Mouse (Mus musculus) kidney, embryonic 16.5 days (tissue): ENCODE results near the gene Xrcc1. TPM values are rescaled to one million over a fixed set of nuclear protein-coding genes. Genes with fewer than 3 reads are reported as not detected.
"Not testable (repeated sequence)": the region's sequence is repeated elsewhere in the genome, so short reads cannot be mapped to it uniquely, and the experiment has no call there.

Source experiments
- ATAC-seq: fragments of 200-750 bp; cut with Nextera tagmentation; 2 replicates; pipeline ENCODE4 v1.8.0; 2017; ENCODE audit warnings: moderate TSS enrichment; ENCODE audit not compliant: low FRiP score, low TSS enrichment
- H3K27ac ChIP-seq: fragments of 300-500 bp; sonication (generic); 2 replicates; pipeline ENCODE4 v1.5.1; 2014; ENCODE audit warnings: low read length
- H3K27me3 ChIP-seq: fragments of 300-500 bp; sonication (generic); 2 replicates; pipeline ENCODE4 v1.6.1; 2014; ENCODE audit warnings: low read length, control low read depth, mixed read lengths; ENCODE audit not compliant: insufficient read depth
- H3K36me3 ChIP-seq: fragments of 300-500 bp; sonication (generic); 2 replicates; pipeline ENCODE4 v1.6.1; 2014; ENCODE audit warnings: low read length, control low read depth, mixed read lengths; ENCODE audit not compliant: insufficient read depth
- H3K4me1 ChIP-seq: fragments of 300-500 bp; sonication (generic); 2 replicates; pipeline ENCODE4 v1.6.1; 2014; ENCODE audit warnings: low read length, control low read depth, mixed read lengths; ENCODE audit not compliant: insufficient read depth
- H3K4me2 ChIP-seq: fragments of 300-500 bp; sonication (generic); replicated peaks from 2 replicates; pipeline ENCODE4 v1.6.1; 2014; ENCODE audit warnings: low read depth, low read length
- H3K4me3 ChIP-seq: fragments of 300-500 bp; sonication (generic); 2 replicates; pipeline ENCODE4 v1.5.1; 2014; ENCODE audit warnings: mild to moderate bottlenecking, low read length
- H3K9ac ChIP-seq: fragments of 300-500 bp; sonication (generic); replicated peaks from 2 replicates; pipeline ENCODE4 v1.6.1; 2014; ENCODE audit warnings: low read length
- H3K9me3 ChIP-seq: fragments of 300-500 bp; sonication (generic); 2 replicates; pipeline ENCODE4 v1.6.1; 2016; ENCODE audit warnings: low read length, control low read depth
- WGBS: fragments of 180-500 bp; shearing (Covaris S2); extraction: QIAGEN DNeasy Blood & Tissue Kit; methylation state at CpG from one replicate; pipeline ENCODE4 v1.1.7; 2014; 5-methylcytosine and 5-hydroxymethylcytosine counted together
- polyA plus RNA-seq: library from polyadenylated mRNA; unstranded; fragments of >200 nt; fragmentation: Nextera tagmentation; extraction: Ambion mirVana; gene quantifications from 2 replicates; pipeline ENCODE4 v1.2.1, GENCODE M21; 2015

Gene Xrcc1
- polyA plus RNA-seq, 1 experiment from 2014 or later = 159 TPM

DNA sequence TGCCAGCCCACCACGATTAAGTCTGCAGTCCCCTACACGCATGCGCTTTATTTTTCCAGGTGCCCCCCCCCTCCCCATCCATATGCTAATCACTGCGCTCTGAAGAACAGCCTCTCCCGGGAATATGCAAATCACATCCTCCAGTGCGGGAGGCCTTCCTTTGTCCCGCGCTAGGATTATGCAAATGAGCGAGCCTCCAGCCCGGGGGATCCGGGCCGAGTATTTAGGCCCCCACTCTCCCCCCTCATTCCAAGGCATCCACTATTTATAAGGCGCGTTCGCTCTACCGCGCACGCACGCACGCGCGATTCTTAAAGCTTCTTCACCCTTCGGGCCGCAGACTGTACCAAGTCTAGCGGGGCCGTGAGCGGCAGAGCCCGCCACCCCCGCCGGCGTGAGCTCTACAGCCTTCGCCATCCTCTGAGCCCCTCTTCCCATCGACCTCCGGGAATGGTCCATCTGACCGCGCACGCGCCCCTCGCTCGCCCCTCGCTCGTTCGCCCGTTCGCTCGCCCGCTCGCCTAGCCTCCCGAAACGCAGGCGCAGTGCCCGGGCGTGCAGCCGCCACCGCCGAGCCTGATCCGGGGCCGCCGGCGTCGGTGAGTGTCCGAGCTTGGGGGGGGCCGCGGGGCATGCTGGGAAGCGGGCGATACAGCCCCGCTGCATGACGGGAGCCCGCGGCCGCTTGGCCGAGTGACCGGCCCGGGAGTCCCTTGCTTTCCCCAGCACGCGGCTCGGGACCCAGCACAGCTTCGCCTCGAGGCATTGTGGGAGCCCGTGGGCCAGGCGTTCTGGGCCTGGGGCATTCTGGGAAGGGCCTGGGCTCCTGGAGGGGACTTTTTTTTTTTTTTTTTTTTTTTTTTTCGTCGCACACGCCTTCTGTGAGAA is 39.0 kb upstream of the Xrcc1 start, which contains the start of gene Zfp428:
Gene Zfp428, plus strand, starts transcription at position 169 of the 888 bp plus-strand sequence.
- under 1% methylated on average over 81 of the region's 84 CpGs for WGBS
- 0 out of 2 replicates have a peak, but pooled peaks cover 4% of the 10 kb centered on the region for H3K36me3 ChIP-seq
- peak within 1 kb of the TSS; percentile 99 for H3K27ac ChIP-seq
- peak within 1 kb of the TSS; percentile 99 for H3K9ac ChIP-seq
- peaks cover 27% of the 10 kb centered on the region for H3K4me1 ChIP-seq
- H3K27me3 ChIP-seq = no peaks in the 10 kb centered on the region
- no peaks in the 10 kb centered on the region for H3K9me3 ChIP-seq
- peak; percentile 94 for ATAC-seq
- H3K4me3 ChIP-seq = peak within 1 kb of the TSS; percentile 79
- H3K4me2 ChIP-seq = peak within 1 kb of the TSS; percentile 96

DNA sequence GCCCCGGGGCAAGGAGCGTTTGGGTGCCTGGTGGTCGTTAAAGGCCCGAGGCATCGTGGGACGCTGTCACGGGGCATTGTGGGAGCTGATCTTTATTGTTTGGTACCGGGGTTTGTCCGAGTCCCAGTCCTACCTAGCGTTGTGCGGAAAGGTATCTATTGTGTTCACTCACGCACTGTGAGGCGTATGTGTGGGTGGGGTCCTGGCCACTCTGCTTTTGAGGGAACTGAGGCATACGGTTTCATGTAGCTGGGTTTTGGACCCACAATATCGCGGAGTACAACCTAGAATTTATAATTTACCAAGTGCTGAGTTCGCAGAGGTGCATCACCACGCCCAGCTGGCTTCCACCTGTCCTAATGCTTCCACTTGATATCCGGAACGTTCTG is 38.4 kb upstream of the Xrcc1 start:
- peak; percentile 21; the same call in 1 of the 2 replicates for ATAC-seq
- no peaks in the 10 kb centered on the region for H3K9me3 ChIP-seq
- H3K27me3 ChIP-seq = no peaks in the 10 kb centered on the region
- peak overlapping the region; percentile 79 for H3K4me3 ChIP-seq
- peak overlapping the region; percentile 99 for H3K9ac ChIP-seq
- 0 out of 2 replicates have a peak, but pooled peaks cover 6% of the 10 kb centered on the region for H3K36me3 ChIP-seq
- peak overlapping the region; percentile 96 for H3K4me2 ChIP-seq
- under 1% methylated on average over 20 of the region's 20 CpGs for WGBS
- H3K4me1 ChIP-seq = peaks cover 27% of the 10 kb centered on the region
- peak overlapping the region; percentile 99 for H3K27ac ChIP-seq

DNA sequence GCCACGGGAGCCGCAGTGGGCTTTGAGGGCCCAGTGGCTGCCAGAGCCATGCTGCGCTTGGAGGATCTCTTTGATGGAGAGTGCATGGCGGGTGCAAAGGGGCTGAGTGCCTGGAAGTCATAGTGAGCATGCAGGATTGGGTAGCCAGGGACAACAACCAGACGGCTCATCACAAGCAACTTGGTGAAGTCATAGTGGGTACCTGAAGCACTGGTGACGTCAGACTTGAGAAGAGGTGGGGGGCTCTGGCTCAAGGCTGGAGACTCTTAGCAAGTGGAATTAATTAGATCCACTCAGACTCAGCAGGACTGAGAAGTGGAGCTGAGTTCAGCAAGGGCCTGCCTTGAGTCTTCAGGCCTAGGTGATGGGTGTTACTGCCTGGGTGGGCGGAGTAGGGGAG is 33.7 kb upstream of the Xrcc1 start, which contains the start of gene AC161166.1:
Gene AC161166.1, minus strand, starts transcription at position 101 of the 400 bp plus-strand sequence.
- no peak for ATAC-seq
- no peak within 1 kb of the TSS for H3K4me2 ChIP-seq
- peaks cover 7% of the 10 kb centered on the region for H3K4me1 ChIP-seq
- no peaks in the 10 kb centered on the region for H3K27me3 ChIP-seq
- H3K36me3 ChIP-seq = peaks cover 20% of the 10 kb centered on the region
- no peak within 1 kb of the TSS for H3K4me3 ChIP-seq
- H3K9ac ChIP-seq = no peak within 1 kb of the TSS
- 90% methylated on average over 7 of the region's 7 CpGs for WGBS
- no peaks in the 10 kb centered on the region for H3K9me3 ChIP-seq
- H3K27ac ChIP-seq = no peak within 1 kb of the TSS

DNA sequence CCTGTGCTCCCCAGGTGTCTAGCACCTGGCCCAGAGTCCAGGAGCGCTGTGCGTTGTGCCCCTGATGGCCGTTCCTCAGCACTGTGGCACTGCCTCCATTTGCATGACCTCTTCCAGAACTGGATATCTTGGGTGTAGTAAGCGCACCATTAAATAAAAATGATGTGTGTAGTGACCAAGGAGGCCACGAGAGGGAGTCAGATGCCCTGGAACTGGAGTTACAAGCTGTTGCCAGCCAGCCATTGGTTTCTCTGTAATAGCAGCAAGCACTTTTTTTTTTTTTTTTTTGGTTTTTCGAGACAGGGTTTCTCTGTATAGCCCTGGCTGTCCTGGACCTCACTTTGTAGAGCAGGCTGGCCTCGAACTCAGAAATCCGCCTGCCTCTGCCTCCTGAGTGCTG is 29.8 kb upstream of the Xrcc1 start:
- H3K4me2 ChIP-seq, H3K27ac ChIP-seq, ATAC-seq, H3K27me3 ChIP-seq, H3K9ac ChIP-seq, H3K4me1 ChIP-seq, H3K4me3 ChIP-seq, H3K9me3 ChIP-seq: not testable (repeated sequence)
- 77% methylated on average over 8 of the region's 8 CpGs for WGBS
- H3K36me3 ChIP-seq = peaks cover 20% of the 10 kb centered on the region

DNA sequence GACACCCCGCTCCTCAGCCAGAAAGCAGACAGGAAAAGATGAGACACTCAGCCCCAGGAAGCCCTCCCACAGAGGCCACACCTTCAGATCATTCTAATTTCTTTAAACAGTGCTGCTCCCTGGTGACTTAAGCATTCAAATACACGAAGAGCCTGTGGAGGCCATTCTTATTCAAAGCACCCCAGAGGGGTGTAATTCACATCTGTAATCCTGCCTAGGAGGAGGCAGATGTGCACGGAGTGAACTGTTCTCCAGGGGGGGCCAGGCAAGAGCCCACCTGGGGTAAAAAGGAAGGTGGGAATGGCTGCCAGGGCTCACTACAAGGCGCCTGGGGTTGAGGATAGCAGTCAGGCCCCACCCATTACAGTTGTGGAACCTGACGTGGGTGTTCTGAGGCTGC is 29.0 kb upstream of the Xrcc1 start:
- 53% methylated on average over 5 of the region's 5 CpGs for WGBS
- H3K36me3 ChIP-seq = peaks cover 17% of the 10 kb centered on the region

DNA sequence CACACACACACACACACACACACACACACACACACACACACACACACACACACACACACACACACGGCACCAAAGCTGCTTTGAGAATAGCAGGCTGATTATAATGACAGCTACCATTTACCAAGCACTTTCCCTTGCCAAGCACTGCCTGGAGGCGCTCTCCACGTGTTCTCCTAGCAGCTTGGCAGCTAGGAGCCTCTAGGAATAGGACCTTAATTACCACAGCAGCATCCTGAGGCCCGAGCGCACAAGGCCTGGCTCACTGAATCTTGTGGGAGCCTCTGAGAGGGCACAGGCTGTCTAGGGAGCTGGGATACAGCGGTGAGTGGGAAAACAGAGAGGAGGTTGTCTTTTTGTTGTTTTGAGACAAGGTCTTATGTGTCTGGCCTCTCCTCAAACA is 28.4 kb upstream of the Xrcc1 start:
- no peak for ATAC-seq
- H3K27me3 ChIP-seq = no peaks in the 10 kb centered on the region
- WGBS = 67% methylated on average over 6 of the region's 6 CpGs
- H3K36me3 ChIP-seq = peaks cover 14% of the 10 kb centered on the region
- no peak overlapping the region for H3K4me2 ChIP-seq
- H3K9ac ChIP-seq = no peak overlapping the region
- no peak overlapping the region for H3K4me3 ChIP-seq
- no peak overlapping the region for H3K27ac ChIP-seq
- H3K4me1 ChIP-seq = no peaks in the 10 kb centered on the region
- no peaks in the 10 kb centered on the region for H3K9me3 ChIP-seq

More for the DNA sequence above, 29.0 kb upstream of the Xrcc1 start:
- no peak overlapping the region for H3K27ac ChIP-seq
- H3K4me2 ChIP-seq = no peak overlapping the region
- H3K4me3 ChIP-seq = no peak overlapping the region
- no peaks in the 10 kb centered on the region for H3K4me1 ChIP-seq
- no peaks in the 10 kb centered on the region for H3K9me3 ChIP-seq
- no peak for ATAC-seq
- H3K27me3 ChIP-seq = no peaks in the 10 kb centered on the region
- H3K9ac ChIP-seq = no peak overlapping the region

DNA sequence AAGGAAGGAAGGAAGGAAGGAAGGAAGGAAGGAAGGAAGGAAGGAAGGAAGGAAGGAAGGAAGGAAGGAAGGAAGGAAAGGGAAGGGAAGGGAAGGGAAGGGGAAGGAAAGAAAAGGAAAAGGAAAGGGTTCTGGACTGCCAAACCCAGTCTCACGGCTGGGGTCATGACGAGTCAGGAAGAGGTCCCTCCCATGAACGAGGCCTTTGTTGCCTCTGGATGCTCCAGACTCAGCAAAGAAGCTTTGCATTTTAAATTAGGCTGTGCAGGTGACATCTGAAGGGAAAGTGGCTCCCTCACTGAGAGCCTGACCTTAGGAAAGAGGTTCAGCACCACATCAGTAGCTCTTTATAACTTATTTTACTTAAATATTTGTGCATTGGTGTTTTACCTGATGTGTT is 27.0 kb upstream of the Xrcc1 start:
- H3K27ac ChIP-seq = no peak overlapping the region
- no peak overlapping the region for H3K9ac ChIP-seq
- 60% methylated on average over 3 of the region's 3 CpGs for WGBS
- no peak overlapping the region for H3K4me3 ChIP-seq
- no peaks in the 10 kb centered on the region for H3K9me3 ChIP-seq
- H3K36me3 ChIP-seq = peaks cover 14% of the 10 kb centered on the region
- ATAC-seq = no peak
- H3K4me2 ChIP-seq = no peak overlapping the region
- H3K27me3 ChIP-seq = no peaks in the 10 kb centered on the region
- H3K4me1 ChIP-seq = no peaks in the 10 kb centered on the region

DNA sequence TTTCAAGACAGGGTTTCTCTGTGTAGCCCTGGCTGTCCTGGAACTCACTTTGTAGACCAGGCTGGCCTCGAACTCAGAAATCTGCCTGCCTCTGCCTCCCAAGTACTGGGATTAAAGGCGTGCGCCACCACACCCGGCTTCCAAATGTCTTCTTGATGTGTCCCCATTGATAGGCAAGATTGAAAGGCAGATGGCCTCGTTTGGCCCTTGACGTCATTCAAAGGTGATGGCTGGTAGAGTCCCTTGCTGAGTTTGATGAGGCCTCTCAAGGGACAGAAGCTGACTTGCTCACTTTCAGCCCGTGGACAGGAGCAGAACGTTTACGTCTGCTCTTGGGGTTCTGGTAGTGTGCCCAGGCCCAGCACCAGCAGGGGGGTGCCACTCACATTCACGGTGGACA is 26.0 kb upstream of the Xrcc1 start:
- WGBS = 88% methylated on average over 9 of the region's 10 CpGs
- not testable (repeated sequence) for ATAC-seq, H3K27ac ChIP-seq, H3K9ac ChIP-seq, H3K4me1 ChIP-seq, H3K4me2 ChIP-seq, H3K27me3 ChIP-seq, H3K36me3 ChIP-seq, H3K9me3 ChIP-seq, H3K4me3 ChIP-seq

DNA sequence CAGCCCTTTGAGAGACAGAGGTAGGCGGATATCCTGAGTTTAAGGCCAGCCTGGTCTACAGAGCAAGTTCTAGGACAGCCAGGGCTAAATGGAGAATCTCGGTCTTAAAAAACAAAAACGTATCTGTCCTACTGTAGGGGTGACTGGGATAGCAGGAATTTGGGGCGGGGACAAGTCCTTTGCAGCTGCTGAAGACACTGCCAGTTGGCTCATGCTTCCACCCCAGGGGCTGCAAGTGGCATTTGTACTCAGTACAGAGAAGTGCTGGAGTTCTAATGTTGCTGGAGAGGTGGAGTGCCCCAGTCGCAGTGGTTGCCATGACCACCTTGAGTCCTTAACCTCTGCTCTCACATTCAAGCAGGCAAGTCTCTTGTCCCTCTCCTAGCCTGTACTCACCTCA is 23.3 kb upstream of the Xrcc1 start:
- Histone ChIP-seq H3K27ac (no peak overlapping the region), H3K9ac (no peak overlapping the region)
- WGBS = 62% methylated on average over 5 of the region's 5 CpGs

DNA sequence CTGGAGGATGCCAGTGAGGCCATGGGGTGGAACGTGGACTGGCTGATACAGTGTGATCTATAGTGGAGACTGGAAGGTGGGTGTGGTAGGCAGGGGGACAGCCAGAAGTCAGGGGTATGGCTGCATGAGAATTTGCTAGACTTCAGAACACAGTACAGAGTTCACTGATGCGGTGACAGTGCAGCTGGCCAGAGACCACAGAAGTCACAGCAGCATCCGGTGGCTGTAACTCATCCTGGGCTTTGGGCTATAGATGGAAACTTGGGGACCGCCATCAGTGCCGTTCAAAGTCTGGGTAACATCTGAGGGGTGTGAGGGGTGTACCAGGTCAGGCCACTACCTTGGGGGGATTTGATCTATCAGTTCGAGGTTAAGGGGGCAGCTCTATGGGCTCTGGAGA is 22.4 kb upstream of the Xrcc1 start:
- Histone ChIP-seq H3K4me3 (no peak overlapping the region), H3K4me2 (no peak overlapping the region), H3K9ac (no peak overlapping the region), H3K36me3 (no peaks in the 10 kb centered on the region), H3K27me3 (no peaks in the 10 kb centered on the region), H3K9me3 (no peaks in the 10 kb centered on the region), H3K4me1 (no peaks in the 10 kb centered on the region), H3K27ac (no peak overlapping the region)
- WGBS = 81% methylated on average over 6 of the region's 6 CpGs
- no peak for ATAC-seq

More for the DNA sequence above, 23.3 kb upstream of the Xrcc1 start:
- no peak overlapping the region for H3K4me3 ChIP-seq
- H3K27me3 ChIP-seq = no peaks in the 10 kb centered on the region
- no peaks in the 10 kb centered on the region for H3K4me1 ChIP-seq
- H3K4me2 ChIP-seq = no peak overlapping the region
- no peak for ATAC-seq
- no peaks in the 10 kb centered on the region for H3K36me3 ChIP-seq
- H3K9me3 ChIP-seq = no peaks in the 10 kb centered on the region
